Mouse (Mus musculus): ENCODE results near the gene Top3a.
"Not testable (repeated sequence)": the region's sequence is repeated elsewhere in the genome, so short reads cannot be mapped to it uniquely, and the experiment has no call there.

DNA sequence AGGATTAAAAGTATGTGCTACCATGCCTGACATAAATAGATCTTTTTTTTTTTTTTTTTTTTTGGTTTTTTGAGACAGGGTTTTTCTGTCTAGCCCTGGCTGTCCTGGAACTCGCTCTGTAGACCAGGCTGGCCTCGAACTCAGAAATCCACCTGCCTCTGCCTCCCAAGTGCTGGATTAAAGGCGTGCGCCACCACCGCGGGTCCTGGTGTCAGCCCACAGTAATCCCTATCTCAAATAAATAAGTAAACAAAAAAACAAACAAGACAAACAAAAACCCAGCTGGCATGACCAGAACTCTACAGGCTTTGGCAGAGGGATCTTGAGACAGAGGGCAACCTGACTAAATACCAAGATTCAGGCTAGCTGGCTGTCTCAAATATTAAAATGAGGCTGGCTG lies 34.5 kb upstream of the Top3a start, which contains the start of gene Shmt1:
- not testable (repeated sequence) for TF ChIP-seq USF1 (IDR thresholded peaks at IDR 0.05; ENCODE audit: low read depth); E2F4 (IDR thresholded peaks at IDR 0.05; ENCODE audit: insufficient read depth); MAX (IDR thresholded peaks at IDR 0.05; ENCODE audit: low read depth); POLR2A (IDR thresholded peaks at IDR 0.05; ENCODE audit: insufficient read length, low read depth); POLR2AphosphoS2 (IDR thresholded peaks at IDR 0.05; ENCODE audit: insufficient read length, low read depth); MYOG (IDR thresholded peaks at IDR 0.05; ENCODE audit: control insufficient read depth in 1 of 3, insufficient read depth in 1 of 3, insufficient read length in 2 of 3, low read depth in 2 of 3); REST (IDR thresholded peaks at IDR 0.05; ENCODE audit: insufficient read depth, insufficient read length)

All from myocyte (in vitro differentiated cells).